Mouse (Mus musculus): ENCODE measurements at regions not wholly inside any gene's neighbourhood (a gene's known extent, or its start where the extent isn't known, plus 50 kb on each side); places are given as distances from the start of the nearest gene placed in this dataset.

- Histone ChIP-seq H3K36me3 (replicated peaks; ENCODE audit: control insufficient read depth, insufficient read depth, low read length) (no peaks in the 10 kb centered on the region), H3K4me1 (ENCODE audit: control insufficient read depth, insufficient read depth) (peaks cover 30% of the 10 kb centered on the region), H3K4me2 (ENCODE audit: low read depth, low read length) (peak overlapping the region; percentile 43), H3K27me3 (ENCODE audit: control insufficient read depth, insufficient read depth, low read length) (no peaks in the 10 kb centered on the region), H3K4me3 (ENCODE audit: low read depth, low read length) (peak overlapping the region; percentile 2; the same call in 1 of the 2 replicates), H3K9me3 (replicated peaks; ENCODE audit: control insufficient read depth, low read length) (no peaks in the 10 kb centered on the region), H3K27ac (ENCODE audit: low read depth) (peak overlapping the region; percentile 90), H3K9ac (replicated peaks; ENCODE audit: low read depth, low read length) (0 out of 2 replicates have a peak overlapping the region, but pooled peaks have one; percentile 21)
- peak; percentile 50 for ATAC-seq (ENCODE audit: insufficient read depth, low read depth)
- WGBS: 9% methylated on average over 6 of the region's 6 CpGs
- TF ChIP-seq EP300 (IDR thresholded peaks at IDR 0.05; ENCODE audit: low read depth) (no peak), CTCF (IDR thresholded peaks at IDR 0.05; ENCODE audit: low read depth) (no peak)
- peak; percentile 68 for DNase-seq (ENCODE audit: low spot score)
Observed at GRCm38 (mm10) chr3:104319377-104319776, 99.2 kb upstream of the Magi3 start.

DNA sequence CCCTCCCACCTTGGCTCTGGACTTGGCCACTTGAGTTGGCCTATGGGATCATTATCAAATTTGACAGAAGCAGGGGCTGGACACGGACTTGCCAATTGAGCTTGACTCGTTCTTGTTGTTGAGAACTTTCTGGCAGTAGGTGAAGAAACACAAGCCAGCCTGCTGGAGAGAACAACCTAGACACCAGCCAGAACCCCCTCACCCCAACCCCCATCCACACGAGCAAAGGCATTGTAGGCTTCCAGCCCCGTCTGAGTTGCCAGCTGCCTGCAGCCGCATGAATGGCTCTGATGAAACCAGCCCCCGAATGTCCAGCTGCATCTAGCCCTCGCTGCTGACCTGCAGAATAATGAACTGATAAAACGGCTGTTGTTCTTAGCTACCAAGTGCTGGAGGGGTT, 98.7 kb upstream of the Magi3 start:
- Histone ChIP-seq H3K4me1 (ENCODE audit: control insufficient read depth, insufficient read depth) (peaks cover 30% of the 10 kb centered on the region), H3K4me2 (ENCODE audit: low read depth, low read length) (peak overlapping the region; percentile 43), H3K9me3 (replicated peaks; ENCODE audit: control insufficient read depth, low read length) (no peaks in the 10 kb centered on the region), H3K27ac (ENCODE audit: low read depth) (peak overlapping the region; percentile 90), H3K4me3 (ENCODE audit: low read depth, low read length) (peak overlapping the region; percentile 2; the same call in 1 of the 2 replicates), H3K27me3 (ENCODE audit: control insufficient read depth, insufficient read depth, low read length) (no peaks in the 10 kb centered on the region), H3K9ac (replicated peaks; ENCODE audit: low read depth, low read length) (0 out of 2 replicates have a peak overlapping the region, but pooled peaks have one; percentile 21), H3K36me3 (replicated peaks; ENCODE audit: control insufficient read depth, insufficient read depth, low read length) (no peaks in the 10 kb centered on the region)
- no peak for TF ChIP-seq CTCF (IDR thresholded peaks at IDR 0.05; ENCODE audit: low read depth)
- TF ChIP-seq EP300 (IDR thresholded peaks at IDR 0.05; ENCODE audit: low read depth): peak; percentile 78
- DNase-seq (ENCODE audit: low spot score): peak; percentile 80
- ATAC-seq (ENCODE audit: insufficient read depth, low read depth): peak; percentile 86
- WGBS: 9% methylated on average over 8 of the region's 8 CpGs

DNA sequence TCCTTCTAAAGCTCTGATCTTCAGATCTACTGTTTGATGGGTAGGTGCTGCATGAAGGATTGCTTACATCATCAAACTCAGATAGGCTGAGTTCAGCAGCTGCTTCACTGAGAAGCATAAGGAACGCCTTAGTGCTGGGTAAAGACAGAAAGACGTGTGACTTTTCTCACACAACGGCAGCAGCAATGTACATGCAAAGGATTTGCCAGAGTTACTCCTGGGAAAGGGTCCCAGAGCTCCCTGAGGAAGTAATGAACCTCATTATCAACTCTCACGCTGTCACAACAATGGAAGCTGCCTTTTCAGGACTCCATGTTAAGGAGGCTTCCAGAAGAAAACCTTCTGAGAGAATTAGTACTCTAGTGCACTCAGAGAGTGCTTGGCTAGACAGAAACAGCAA, 97.4 kb upstream of the Magi3 start:
- H3K4me2 ChIP-seq (ENCODE audit: low read depth, low read length): no peak overlapping the region
- WGBS: 54% methylated on average over 4 of the region's 4 CpGs
- peaks cover 30% of the 10 kb centered on the region for H3K4me1 ChIP-seq (ENCODE audit: control insufficient read depth, insufficient read depth)
- H3K4me3 ChIP-seq (ENCODE audit: low read depth, low read length): no peak overlapping the region
- TF ChIP-seq EP300 (IDR thresholded peaks at IDR 0.05; ENCODE audit: low read depth) (no peak), CTCF (IDR thresholded peaks at IDR 0.05; ENCODE audit: low read depth) (no peak)
- no peak for ATAC-seq (ENCODE audit: insufficient read depth, low read depth)
- H3K27ac ChIP-seq (ENCODE audit: low read depth): 0 out of 2 replicates have a peak overlapping the region, but pooled peaks have one; percentile 25
- no peaks in the 10 kb centered on the region for H3K27me3 ChIP-seq (ENCODE audit: control insufficient read depth, insufficient read depth, low read length)
- no peaks in the 10 kb centered on the region for H3K9me3 ChIP-seq (replicated peaks; ENCODE audit: control insufficient read depth, low read length)
- no peaks in the 10 kb centered on the region for H3K36me3 ChIP-seq (replicated peaks; ENCODE audit: control insufficient read depth, insufficient read depth, low read length)
- DNase-seq (ENCODE audit: low spot score): no peak
- no peak overlapping the region for H3K9ac ChIP-seq (replicated peaks; ENCODE audit: low read depth, low read length)

DNA sequence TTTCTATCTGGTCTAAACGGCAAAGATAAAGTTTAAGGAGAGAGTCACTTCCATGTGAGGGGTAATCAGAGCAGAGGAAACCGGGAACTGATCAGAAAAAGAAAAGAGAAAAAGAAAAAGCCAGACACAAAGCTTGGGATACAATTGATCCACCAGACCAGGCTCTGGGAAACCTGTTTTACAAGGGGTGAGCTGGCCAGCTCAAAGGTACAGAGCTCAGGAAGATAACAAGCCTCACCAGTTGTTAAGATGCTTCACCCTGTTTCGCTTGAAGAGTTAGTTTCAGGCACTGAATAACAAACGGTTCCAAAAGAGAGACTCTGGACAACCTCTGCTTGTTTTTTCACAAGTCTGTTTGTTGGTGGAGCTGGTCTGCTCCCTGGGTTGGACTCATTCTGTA, 92.9 kb upstream of the Magi3 start:
- Histone ChIP-seq H3K36me3 (replicated peaks; ENCODE audit: control insufficient read depth, insufficient read depth, low read length) (no peaks in the 10 kb centered on the region), H3K27me3 (ENCODE audit: control insufficient read depth, insufficient read depth, low read length) (no peaks in the 10 kb centered on the region), H3K4me2 (ENCODE audit: low read depth, low read length) (no peak overlapping the region), H3K4me1 (ENCODE audit: control insufficient read depth, insufficient read depth) (peaks cover 9% of the 10 kb centered on the region), H3K9ac (replicated peaks; ENCODE audit: low read depth, low read length) (no peak overlapping the region), H3K9me3 (replicated peaks; ENCODE audit: control insufficient read depth, low read length) (no peaks in the 10 kb centered on the region), H3K4me3 (ENCODE audit: low read depth, low read length) (no peak overlapping the region), H3K27ac (ENCODE audit: low read depth) (no peak overlapping the region)
- DNase-seq (ENCODE audit: low spot score): no peak
- WGBS: 60% methylated on average over 4 of the region's 4 CpGs
- TF ChIP-seq EP300 (IDR thresholded peaks at IDR 0.05; ENCODE audit: low read depth) (no peak), CTCF (IDR thresholded peaks at IDR 0.05; ENCODE audit: low read depth) (no peak)
- ATAC-seq (ENCODE audit: insufficient read depth, low read depth): no peak

GRCm38 (mm10) chr3:104306961-104307360, 86.8 kb upstream of the Magi3 start:
- Histone ChIP-seq H3K36me3 (replicated peaks; ENCODE audit: control insufficient read depth, insufficient read depth, low read length) (no peaks in the 10 kb centered on the region), H3K27ac (ENCODE audit: low read depth) (no peak overlapping the region), H3K9me3 (replicated peaks; ENCODE audit: control insufficient read depth, low read length) (no peaks in the 10 kb centered on the region), H3K4me2 (ENCODE audit: low read depth, low read length) (no peak overlapping the region), H3K4me3 (ENCODE audit: low read depth, low read length) (no peak overlapping the region), H3K27me3 (ENCODE audit: control insufficient read depth, insufficient read depth, low read length) (no peaks in the 10 kb centered on the region), H3K9ac (replicated peaks; ENCODE audit: low read depth, low read length) (no peak overlapping the region), H3K4me1 (ENCODE audit: control insufficient read depth, insufficient read depth) (0 out of 2 replicates have a peak, but pooled peaks cover 10% of the 10 kb centered on the region)
- TF ChIP-seq CTCF (IDR thresholded peaks at IDR 0.05; ENCODE audit: low read depth) (no peak), EP300 (IDR thresholded peaks at IDR 0.05; ENCODE audit: low read depth) (no peak)
- ATAC-seq (ENCODE audit: insufficient read depth, low read depth) (no peak), DNase-seq (ENCODE audit: low spot score) (no peak)
- WGBS: 93% methylated on average over 1 of the region's 1 CpGs

All from heart, postnatal 0 days (tissue).